Mouse (Mus musculus) heart, embryonic 16.5 days (tissue): ENCODE results near the gene Cmah. TPM values are rescaled to one million over a fixed set of nuclear protein-coding genes. Genes with fewer than 3 reads are reported as not detected.

Experiments
- ATAC-seq: fragments of 200-750 bp; cut with Nextera tagmentation; replicated peaks from 2 replicates; pipeline ENCODE4 v1.8.0; 2017; ENCODE audit warnings: moderate number of reproducible peaks; ENCODE audit not compliant: insufficient read depth, low FRiP score; ENCODE audit errors: extremely low read depth
- H3K27ac ChIP-seq: fragments of 300-500 bp; sonication (generic); 2 replicates; pipeline ENCODE4 v1.5.1; 2014; ENCODE audit warnings: mild to moderate bottlenecking, low read length, control low read depth, moderate library complexity
- H3K27me3 ChIP-seq: fragments of 300-500 bp; sonication (generic); 2 replicates; pipeline ENCODE4 v1.6.1; 2014; ENCODE audit warnings: low read length, mixed read lengths; ENCODE audit not compliant: control insufficient read depth, insufficient read depth
- H3K36me3 ChIP-seq: fragments of 300-500 bp; sonication (generic); 2 replicates; pipeline ENCODE4 v1.6.1; 2014; ENCODE audit not compliant: control insufficient read depth, insufficient read depth
- H3K4me1 ChIP-seq: fragments of 300-500 bp; sonication (generic); 2 replicates; pipeline ENCODE4 v1.6.1; 2014; ENCODE audit warnings: low read length, mixed read lengths; ENCODE audit not compliant: control insufficient read depth, insufficient read depth
- H3K4me2 ChIP-seq: fragments of 300-500 bp; sonication (generic); 2 replicates; pipeline ENCODE4 v1.6.1; 2014; ENCODE audit warnings: low read depth, mild to moderate bottlenecking, control low read depth, low read length
- H3K4me3 ChIP-seq: fragments of 300-500 bp; sonication (generic); 2 replicates; pipeline ENCODE4 v1.5.1; 2014; ENCODE audit warnings: mild to moderate bottlenecking, control low read depth, low read length
- H3K9ac ChIP-seq: fragments of 300-500 bp; sonication (generic); 2 replicates; pipeline ENCODE4 v1.6.1; 2014; ENCODE audit warnings: low read length, control low read depth
- H3K9me3 ChIP-seq: fragments of 300-500 bp; sonication (generic); replicated peaks from 2 replicates; pipeline ENCODE4 v1.6.1; 2016; ENCODE audit warnings: low read length; ENCODE audit not compliant: control insufficient read depth
- WGBS: fragments of 180-500 bp; shearing (Covaris S2); extraction: QIAGEN DNeasy Blood & Tissue Kit; methylation state at CpG from one replicate; pipeline ENCODE4 v1.1.7; 2014; 5-methylcytosine and 5-hydroxymethylcytosine counted together
- polyA plus RNA-seq: library from polyadenylated mRNA; unstranded; fragments of >200 nt; fragmentation: Nextera tagmentation; extraction: Ambion mirVana; gene quantifications from 2 replicates; pipeline ENCODE4 v1.2.1, GENCODE M21; 2015

The Cmah gene
- polyA plus RNA-seq, 1 experiment from 2014 or later, result 2.2 TPM

- Histone ChIP-seq H3K27ac (no peak overlapping the region), H3K9me3 (no peaks in the 10 kb centered on the region), H3K4me2 (no peak overlapping the region), H3K9ac (no peak overlapping the region), H3K4me3 (no peak overlapping the region), H3K36me3 (no peaks in the 10 kb centered on the region), H3K27me3 (no peaks in the 10 kb centered on the region), H3K4me1 (peaks cover 29% of the 10 kb centered on the region)
- WGBS, result 77% methylated on average over 7 of the region's 7 CpGs
- no peak for ATAC-seq
Measured at GRCm38 (mm10) chr13:24522343-24522837, 195.2 kb downstream of the Cmah start.

DNA sequence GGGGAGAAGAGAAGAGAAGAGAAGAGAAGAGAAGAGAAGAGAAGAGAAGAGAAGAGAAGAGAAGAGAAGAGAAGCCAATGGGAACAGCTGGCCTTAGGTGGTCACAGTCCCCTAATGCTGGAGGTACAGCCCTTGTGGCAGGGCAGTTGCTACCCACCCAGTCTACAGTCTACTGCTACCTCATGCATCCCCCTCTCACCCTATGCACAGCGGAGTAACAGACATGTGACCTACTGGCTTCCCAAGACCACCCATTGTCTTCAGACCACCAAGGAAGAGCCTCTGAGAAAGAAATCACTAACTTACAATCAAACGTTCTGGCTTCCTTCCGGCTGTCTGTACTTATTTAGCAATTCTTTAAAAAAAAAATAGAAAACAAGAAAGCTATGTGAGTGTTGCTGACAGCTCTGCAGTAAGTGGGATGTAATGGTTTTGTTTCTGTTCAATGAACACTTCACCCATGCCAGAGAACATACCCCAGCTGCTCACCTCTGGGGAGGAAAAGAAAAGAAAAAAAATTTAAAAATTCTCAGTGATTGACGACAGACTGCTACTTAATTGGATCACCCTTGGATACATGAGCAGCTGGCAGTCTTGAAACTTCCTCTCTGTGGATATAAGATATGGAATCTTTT lies 196.5 kb downstream of the Cmah start:
- Histone ChIP-seq H3K4me1 (peaks cover 29% of the 10 kb centered on the region), H3K9ac (no peak overlapping the region), H3K36me3 (no peaks in the 10 kb centered on the region), H3K9me3 (no peaks in the 10 kb centered on the region), H3K27me3 (no peaks in the 10 kb centered on the region), H3K27ac (no peak overlapping the region), H3K4me2 (no peak overlapping the region), H3K4me3 (no peak overlapping the region)
- ATAC-seq, result no peak
- 71% methylated on average over 4 of the region's 4 CpGs for WGBS

DNA sequence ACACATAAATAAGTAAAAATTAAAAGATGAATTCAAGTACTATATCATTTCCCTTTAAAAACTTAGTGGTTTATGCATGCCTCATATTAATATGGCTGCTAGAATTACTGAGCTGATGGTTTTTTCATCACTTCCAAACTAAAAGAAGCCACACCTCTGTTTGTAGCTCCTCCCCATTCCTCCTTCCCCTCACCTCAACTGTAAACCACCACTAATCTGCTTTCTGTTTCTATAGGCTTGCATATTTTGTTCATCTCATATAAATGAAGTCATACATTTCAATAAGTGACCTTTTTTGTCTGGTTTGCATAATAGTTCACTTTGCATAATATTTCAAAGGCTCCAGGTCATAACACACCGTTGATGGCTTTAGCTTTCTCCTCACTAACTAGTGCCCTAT lies 197.3 kb downstream of the Cmah start:
- 51% methylated on average over 1 of the region's 1 CpGs for WGBS
- no peaks in the 10 kb centered on the region for H3K27me3 ChIP-seq
- no peak for ATAC-seq
- H3K27ac ChIP-seq, result no peak overlapping the region
- no peaks in the 10 kb centered on the region for H3K36me3 ChIP-seq
- no peak overlapping the region for H3K4me3 ChIP-seq
- no peak overlapping the region for H3K9ac ChIP-seq
- peaks cover 24% of the 10 kb centered on the region for H3K4me1 ChIP-seq
- H3K4me2 ChIP-seq, result no peak overlapping the region
- no peaks in the 10 kb centered on the region for H3K9me3 ChIP-seq

- 51% methylated on average over 3 of the region's 3 CpGs for WGBS
- H3K4me3 ChIP-seq, result no peak overlapping the region
- H3K36me3 ChIP-seq, result no peaks in the 10 kb centered on the region
- no peaks in the 10 kb centered on the region for H3K9me3 ChIP-seq
- H3K4me2 ChIP-seq, result no peak overlapping the region
- H3K27me3 ChIP-seq, result no peaks in the 10 kb centered on the region
- ATAC-seq, result no peak
- H3K4me1 ChIP-seq, result peaks cover 19% of the 10 kb centered on the region
- H3K27ac ChIP-seq, result no peak overlapping the region; the same call in 1 of the 2 replicates
- no peak overlapping the region for H3K9ac ChIP-seq
Measured at GRCm38 (mm10) chr13:24525551-24525950, 198.3 kb downstream of the Cmah start.

DNA sequence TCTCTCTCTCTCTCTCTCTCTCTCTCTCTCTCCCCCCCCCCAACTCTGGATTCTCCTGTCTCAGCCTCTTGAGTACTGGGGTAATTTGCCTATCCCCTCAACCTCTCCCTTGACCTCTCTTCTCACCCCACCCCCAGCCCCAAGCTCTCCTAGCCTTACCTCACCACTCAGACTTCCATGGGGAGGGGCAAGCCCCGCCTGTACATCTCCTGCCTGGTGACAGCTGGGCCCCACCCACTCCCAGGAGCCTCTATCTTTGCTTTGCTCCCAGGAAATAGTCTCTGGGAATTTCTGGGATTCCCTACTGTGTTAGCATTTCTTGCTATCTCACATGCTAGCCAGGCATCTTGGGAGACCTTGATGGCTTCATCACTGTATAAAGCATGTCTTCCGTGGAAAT lies 199.7 kb downstream of the Cmah start:
- no peak for ATAC-seq
- WGBS, result 65% methylated on average over 2 of the region's 2 CpGs
- H3K36me3 ChIP-seq, result no peaks in the 10 kb centered on the region
- no peak overlapping the region for H3K9ac ChIP-seq
- H3K4me2 ChIP-seq, result no peak overlapping the region
- no peaks in the 10 kb centered on the region for H3K9me3 ChIP-seq
- H3K4me1 ChIP-seq, result peaks cover 10% of the 10 kb centered on the region
- no peak overlapping the region for H3K4me3 ChIP-seq
- H3K27me3 ChIP-seq, result no peaks in the 10 kb centered on the region
- no peak overlapping the region for H3K27ac ChIP-seq

Other genes starting within 250 kb of the Cmah start
- gene Carmil1, start 46.6 kb upstream of the Cmah start, polyA plus RNA-seq, result 8.4 and 9.7 TPM in 2 replicates